Mouse (Mus musculus) bone marrow, adult 2 months (tissue): ENCODE measurements around the gene Ntn4.
A peak's percentile ranks its signal among the peaks of the same experiment; 100 is the strongest.

Experiments used
- CTCF ChIP-seq: fragments of 200-500 bp; IDR thresholded peaks from 2 replicates; pipeline ENCODE4 v1.5.1; 2011; ENCODE audit warnings: low read length, control low read depth; ENCODE audit not compliant: control insufficient read depth, insufficient read depth
- POLR2A ChIP-seq: fragments of 200-500 bp; IDR thresholded peaks from 2 replicates; pipeline ENCODE4 v1.6.1; 2011; ENCODE audit warnings: low read depth, mild to moderate bottlenecking, control low read depth, low read length, borderline replicate concordance; ENCODE audit not compliant: control insufficient read depth

DNA sequence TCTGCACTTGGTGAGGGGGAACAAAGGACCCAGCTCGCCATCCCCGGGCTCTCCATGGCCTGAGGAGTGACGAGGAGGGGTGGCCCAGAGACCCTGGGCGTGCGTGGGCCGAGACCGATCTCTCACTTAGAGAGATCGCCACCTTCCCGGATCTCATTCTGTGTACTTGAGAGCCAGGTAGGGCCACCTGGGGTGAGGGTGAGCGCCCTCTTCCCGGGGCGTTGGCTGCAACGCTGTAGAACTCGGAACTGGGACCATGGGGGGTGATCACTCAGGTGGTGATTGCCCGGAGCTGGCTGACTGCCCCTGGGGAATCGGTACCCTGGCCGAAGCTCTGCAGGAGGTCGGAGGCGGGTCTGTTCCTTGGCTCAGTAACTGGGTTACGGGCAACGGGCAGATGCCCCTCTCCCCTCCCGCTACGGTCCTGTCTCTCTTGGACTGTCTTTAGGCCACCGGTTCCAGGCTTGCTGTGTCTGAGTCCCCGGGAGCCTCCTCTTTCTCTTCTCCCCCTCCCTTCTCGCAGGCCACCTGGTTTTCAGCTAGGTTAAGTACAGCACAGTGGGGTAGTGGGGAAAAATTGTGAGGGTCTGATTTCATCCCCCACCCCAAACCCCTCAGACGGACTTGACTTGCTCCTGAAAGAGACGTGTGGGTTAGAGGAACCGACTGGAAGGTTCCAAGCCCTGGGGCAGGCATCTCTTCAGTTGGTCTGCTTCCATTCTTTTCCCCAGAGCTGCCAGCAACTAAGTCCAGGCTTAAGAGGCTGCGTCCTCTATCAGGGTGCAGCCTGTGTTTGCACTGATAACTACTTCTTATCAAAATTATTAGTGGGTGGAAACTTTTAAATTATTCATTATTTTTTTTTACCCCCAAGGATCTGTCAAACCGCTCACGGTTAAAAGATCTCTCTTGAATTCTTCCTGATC lies 1.6 kb downstream of the Ntn4 start:
- TF ChIP-seq CTCF (peak; percentile 2; the same call in 1 of the 2 replicates), POLR2A (no peak)
